Mouse (Mus musculus) layer of hippocampus, postnatal 14 days (tissue): Measurements from ENCODE around the gene Slc24a4. TPM values are rescaled to one million over a fixed set of nuclear protein-coding genes. Genes with fewer than 3 reads are reported as not detected.
A peak's percentile ranks its signal among the peaks of the same experiment; 100 is the strongest.

Experiments
- DNase-seq, 2 experiments: peaks; one replicate each; pipeline ENCODE4 v3.0.0; 2021 to 2022; ENCODE audit warnings: low spot score in 2 of 2, mixed read lengths in 1 of 2
- total RNA-seq, 2 experiments: library from RNA; stranded (reverse); gene quantifications; 2 replicates each; pipeline ENCODE4 v1.2.3; 2021

The Slc24a4 gene
- total RNA-seq, 2 experiments from 2014 or later, result 28.2 to 28.5 TPM

DNA sequence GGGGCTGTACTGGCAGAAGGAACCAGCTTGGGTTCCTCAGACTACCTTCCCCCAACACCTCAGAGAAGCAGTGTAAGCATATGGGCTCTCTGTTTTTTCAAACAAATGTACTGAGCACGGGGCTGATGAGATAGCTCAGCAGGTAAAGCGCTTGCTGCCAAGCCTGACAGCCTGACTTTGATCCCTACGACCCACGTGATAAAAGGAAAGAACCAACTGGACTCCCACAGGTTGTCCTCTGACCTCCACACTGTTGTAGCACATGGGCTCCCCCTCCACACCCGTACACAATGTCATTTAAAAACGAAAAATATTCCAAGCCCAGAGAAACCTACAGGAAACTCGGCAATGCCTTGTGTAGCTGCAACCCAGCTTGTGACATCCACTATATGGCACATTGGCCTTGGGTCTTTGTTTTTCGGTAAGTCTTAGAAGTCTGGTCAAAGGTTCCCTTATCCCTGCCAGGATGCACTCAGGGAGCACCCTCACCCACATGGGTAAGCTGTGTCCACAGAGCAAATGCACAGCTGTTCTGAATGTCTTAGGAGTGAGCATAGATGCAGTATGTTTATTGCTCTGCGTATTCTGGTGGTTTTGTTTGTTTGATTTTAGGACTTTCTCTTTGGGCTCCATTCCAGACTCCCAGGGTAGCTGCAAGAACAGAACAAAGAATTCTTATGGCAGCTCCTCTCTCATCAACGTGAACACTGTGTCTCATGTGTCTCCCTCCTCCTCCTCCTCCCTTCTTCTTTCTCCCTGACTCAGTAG lies 176.7 kb downstream of the Slc24a4 start:
- no peak for DNase-seq

GRCm38 (mm10) chr12:102308001-102308456 lies 179.5 kb downstream of the Slc24a4 start:
- DNase-seq, result peak in 1 of 2 experiments; percentile 39

- DNase-seq, result peak; percentile 44 to 48
Observed at GRCm38 (mm10) chr12:102308457-102309011, 180.0 kb downstream of the Slc24a4 start.

DNA sequence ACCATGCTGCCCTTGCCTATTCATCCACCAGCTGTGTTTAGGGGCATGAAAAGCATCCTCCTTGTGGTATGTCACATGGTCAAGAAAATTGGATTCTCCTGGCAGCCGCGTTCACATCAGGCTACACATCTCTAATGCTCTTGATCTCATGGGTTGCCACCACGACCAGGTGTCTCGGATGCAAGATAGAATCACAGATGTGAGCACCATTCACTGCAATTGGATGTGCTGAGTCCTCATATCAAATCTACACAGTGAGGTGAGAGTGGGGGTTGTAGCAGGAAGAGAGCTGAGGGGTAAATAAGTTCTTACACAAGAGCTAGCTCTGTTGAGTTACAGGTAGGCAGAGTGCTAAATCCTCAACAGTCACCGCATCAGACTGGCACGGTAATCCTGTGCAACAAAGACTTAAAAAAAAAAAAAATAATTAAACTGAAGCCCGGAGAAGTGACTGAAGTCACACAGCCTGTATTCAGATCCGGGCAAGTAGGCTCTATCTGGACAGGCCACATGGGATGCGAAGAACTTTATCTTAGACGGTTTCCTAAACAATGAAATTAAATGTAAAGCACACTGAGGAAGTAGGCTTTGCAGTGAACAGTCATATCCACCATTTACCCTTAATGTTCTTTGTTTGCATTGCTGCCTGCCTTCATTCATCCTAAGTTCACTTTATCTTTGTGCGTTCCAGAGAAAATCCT lies 180.7 kb downstream of the Slc24a4 start:
- no peak for DNase-seq

DNA sequence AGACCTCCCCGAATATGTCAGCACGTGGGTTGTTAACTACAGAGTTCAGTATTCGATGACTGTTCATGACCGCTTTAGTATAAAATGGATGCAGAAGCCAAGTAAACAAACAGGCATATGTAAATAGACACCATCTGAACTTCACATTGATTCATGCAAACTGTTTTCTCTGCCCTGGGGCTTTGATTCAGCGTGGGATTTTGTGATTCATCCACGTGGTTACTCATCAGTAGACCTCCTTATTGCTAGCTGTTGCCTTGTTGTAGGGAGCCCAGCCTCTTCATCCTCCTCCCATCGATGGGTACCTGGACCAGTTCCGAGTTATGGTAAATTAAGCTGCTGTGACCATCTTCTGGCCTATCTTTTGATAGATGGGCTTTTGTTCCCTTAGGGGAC lies 181.3 kb downstream of the Slc24a4 start:
- DNase-seq, result no peak

GRCm38 (mm10) chr12:102310261-102310660 lies 181.7 kb downstream of the Slc24a4 start:
- no peak for DNase-seq

DNA sequence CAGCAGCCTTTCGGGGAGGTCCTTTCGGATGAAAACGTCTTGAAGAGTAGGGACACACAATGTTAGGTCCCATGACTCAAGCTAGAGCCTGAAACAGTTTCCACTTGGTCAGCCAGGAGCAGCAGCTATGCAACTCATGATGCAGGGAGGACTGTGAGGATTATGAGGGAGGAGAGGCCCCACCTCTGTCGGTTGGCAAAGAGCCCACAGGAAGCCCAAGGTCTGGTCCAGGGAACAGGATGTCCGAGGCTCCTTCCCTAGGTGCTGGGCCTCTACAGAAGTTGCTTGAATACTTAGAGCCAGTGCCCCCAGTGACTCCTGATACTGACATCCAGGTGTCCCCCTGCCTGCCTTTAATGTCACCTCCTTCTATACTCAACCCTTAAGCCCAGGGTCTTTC lies 182.9 kb downstream of the Slc24a4 start:
- no peak for DNase-seq

Other genes starting within 250 kb of the Slc24a4 start
- 10 to 100 TPM; 26.8 to 27.5 TPM for gene Trip11, start 215.5 kb upstream of the Slc24a4 start, total RNA-seq
- 10 to 100 TPM; 18.6 to 18.7 TPM for gene Atxn3, start 170.5 kb upstream of the Slc24a4 start, total RNA-seq
- gene Cpsf2, start 152.7 kb upstream of the Slc24a4 start, total RNA-seq, result 10 to 100 TPM; 32.1 to 32.9 TPM
- 1 to 10 TPM; 4.0 to 4.4 TPM for gene Rin3, start 154.3 kb downstream of the Slc24a4 start, total RNA-seq